Mouse (Mus musculus): ENCODE data around the gene Vax1. TPM values are rescaled to one million over a fixed set of nuclear protein-coding genes. Genes with fewer than 3 reads are reported as not detected.

The Vax1 gene
- polyA plus RNA-seq, 1 experiment = not detected

DNA sequence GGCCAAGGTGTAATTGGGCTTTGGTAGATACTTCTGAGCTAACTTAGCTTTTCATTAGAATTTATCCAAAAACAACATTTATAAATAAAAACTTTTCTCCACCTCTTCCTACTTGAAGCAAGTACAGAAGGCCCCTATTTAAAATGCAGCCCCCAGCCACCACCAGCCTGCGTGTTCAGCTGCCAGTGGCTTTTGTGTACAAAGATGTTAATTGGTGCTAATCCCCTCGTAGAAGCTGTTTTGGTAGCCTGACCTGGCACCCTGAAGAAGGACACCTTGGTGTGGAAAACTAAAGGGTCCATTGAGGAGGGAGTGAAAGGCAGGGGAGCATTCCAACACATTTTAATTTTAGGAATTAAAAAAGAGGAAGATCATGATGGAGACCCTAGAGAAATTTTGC lies 34.9 kb downstream of the Vax1 start:
- Histone ChIP-seq H3K27ac (ENCODE audit: insufficient read depth, low read depth, low read length) (no peak overlapping the region), H3K27me3 (ENCODE audit: control insufficient read depth, insufficient read depth, low read length) (no peaks in the 10 kb centered on the region; the same call in 1 of the 2 replicates), H3K4me1 (ENCODE audit: control insufficient read depth, insufficient read depth, insufficient read length, low read length) (no peaks in the 10 kb centered on the region), H3K36me3 (ENCODE audit: control insufficient read depth, insufficient read depth, low read length) (no peaks in the 10 kb centered on the region), H3K4me3 (ENCODE audit: low read depth, low read length) (no peak overlapping the region)
- TF ChIP-seq CTCF (IDR thresholded peaks at IDR 0.05; ENCODE audit: extremely low read depth, insufficient read length, insufficient replicate concordance, low read depth, low read length) (no peak), POLR2A (IDR thresholded peaks at IDR 0.05; ENCODE audit: low read depth, low read length) (no peak)
- WGBS = 30% methylated on average over 2 of the region's 2 CpGs

DNA sequence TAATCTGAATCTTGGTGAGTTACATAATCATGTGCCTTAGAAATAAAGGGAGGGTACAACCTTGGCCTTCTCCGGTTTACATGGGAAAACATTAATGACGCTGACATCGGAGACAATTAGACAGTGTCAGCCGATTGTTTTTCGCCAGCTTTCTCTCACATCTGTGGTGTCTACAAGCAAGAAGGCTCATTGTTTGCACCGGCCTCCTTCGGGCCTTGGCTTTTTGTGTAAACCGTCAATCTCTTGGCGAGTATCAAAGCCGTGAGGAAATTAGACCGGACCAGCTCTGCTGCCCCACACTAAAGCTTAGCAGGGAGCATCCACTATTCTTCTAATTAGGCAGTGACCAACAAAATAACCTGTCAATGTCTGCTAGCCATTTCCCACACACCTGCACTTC lies 36.7 kb downstream of the Vax1 start:
- Histone ChIP-seq H3K4me3 (ENCODE audit: low read depth, low read length) (no peak overlapping the region), H3K27me3 (ENCODE audit: control insufficient read depth, insufficient read depth, low read length) (no peaks in the 10 kb centered on the region; the same call in 1 of the 2 replicates), H3K36me3 (ENCODE audit: control insufficient read depth, insufficient read depth, low read length) (no peaks in the 10 kb centered on the region), H3K27ac (ENCODE audit: insufficient read depth, low read depth, low read length) (no peak overlapping the region), H3K4me1 (ENCODE audit: control insufficient read depth, insufficient read depth, insufficient read length, low read length) (no peaks in the 10 kb centered on the region)
- 68% methylated on average over 11 of the region's 11 CpGs for WGBS
- TF ChIP-seq CTCF (IDR thresholded peaks at IDR 0.05; ENCODE audit: extremely low read depth, insufficient read length, insufficient replicate concordance, low read depth, low read length) = no peak
- no peak for TF ChIP-seq POLR2A (IDR thresholded peaks at IDR 0.05; ENCODE audit: low read depth, low read length)

DNA sequence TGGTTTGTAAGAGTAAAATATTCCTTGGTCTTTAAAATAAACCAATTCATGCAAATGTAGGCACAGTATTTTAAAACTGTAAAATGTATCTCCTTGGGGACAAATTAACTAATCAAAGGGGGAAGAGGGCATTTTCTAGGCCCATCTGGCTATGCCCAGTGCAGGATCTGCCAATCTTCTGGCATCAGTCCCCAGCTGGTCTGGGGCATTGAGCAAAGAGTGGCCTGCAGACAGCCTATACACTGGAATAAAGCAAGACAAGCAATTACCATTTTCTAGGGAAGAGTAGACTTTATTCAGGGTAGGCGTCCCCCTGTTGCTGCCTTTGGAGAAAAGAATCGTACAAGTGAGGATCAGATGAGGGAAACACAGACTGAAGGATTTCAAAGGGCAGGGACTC lies 40.2 kb downstream of the Vax1 start:
- H3K27me3 ChIP-seq (ENCODE audit: control insufficient read depth, insufficient read depth, low read length) = no peaks in the 10 kb centered on the region
- 90% methylated on average over 2 of the region's 2 CpGs for WGBS
- no peaks in the 10 kb centered on the region for H3K4me1 ChIP-seq (ENCODE audit: control insufficient read depth, insufficient read depth, insufficient read length, low read length)
- TF ChIP-seq CTCF (IDR thresholded peaks at IDR 0.05; ENCODE audit: extremely low read depth, insufficient read length, insufficient replicate concordance, low read depth, low read length) (no peak), POLR2A (IDR thresholded peaks at IDR 0.05; ENCODE audit: low read depth, low read length) (no peak)
- no peak overlapping the region for H3K27ac ChIP-seq (ENCODE audit: insufficient read depth, low read depth, low read length)
- H3K4me3 ChIP-seq (ENCODE audit: low read depth, low read length) = no peak overlapping the region
- no peaks in the 10 kb centered on the region for H3K36me3 ChIP-seq (ENCODE audit: control insufficient read depth, insufficient read depth, low read length)

DNA sequence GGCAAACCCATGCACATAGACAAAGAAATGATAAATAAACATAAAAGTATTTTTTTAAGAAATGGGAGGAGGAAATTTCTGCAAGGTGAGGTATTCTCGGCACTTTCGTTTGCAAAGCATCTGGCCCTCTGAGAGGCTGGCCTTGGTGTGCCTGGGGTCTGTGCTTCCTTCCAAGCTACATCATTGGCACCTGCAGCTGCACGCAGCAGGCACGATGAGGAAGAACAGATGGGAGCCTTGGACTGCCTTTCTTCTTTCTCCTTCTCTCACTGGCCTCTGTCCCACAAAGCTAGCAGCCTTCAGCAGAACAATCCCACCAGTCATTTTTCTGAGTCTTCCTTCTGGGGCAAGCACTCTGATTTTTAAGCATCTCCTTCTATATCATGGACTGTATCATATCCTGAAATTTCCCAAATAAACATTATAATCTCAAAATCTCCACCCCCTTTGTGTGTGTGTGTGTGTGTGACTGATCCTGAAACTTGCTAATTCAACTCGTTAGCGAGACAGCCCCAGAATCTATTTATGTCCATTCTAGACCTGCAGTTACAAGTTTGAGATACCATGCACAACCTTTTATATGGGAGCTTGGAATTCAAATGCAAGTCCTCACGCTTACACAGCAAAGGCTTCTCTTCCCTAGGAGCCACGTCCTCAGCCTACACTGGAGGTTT lies 41.2 kb downstream of the Vax1 start:
- no peaks in the 10 kb centered on the region for H3K4me1 ChIP-seq (ENCODE audit: control insufficient read depth, insufficient read depth, insufficient read length, low read length)
- H3K4me3 ChIP-seq (ENCODE audit: low read depth, low read length) = no peak overlapping the region
- no peaks in the 10 kb centered on the region for H3K27me3 ChIP-seq (ENCODE audit: control insufficient read depth, insufficient read depth, low read length)
- no peak overlapping the region for H3K27ac ChIP-seq (ENCODE audit: insufficient read depth, low read depth, low read length)
- 71% methylated on average over 8 of the region's 8 CpGs for WGBS
- TF ChIP-seq POLR2A (IDR thresholded peaks at IDR 0.05; ENCODE audit: low read depth, low read length) (no peak), CTCF (IDR thresholded peaks at IDR 0.05; ENCODE audit: extremely low read depth, insufficient read length, insufficient replicate concordance, low read depth, low read length) (no peak)
- no peaks in the 10 kb centered on the region for H3K36me3 ChIP-seq (ENCODE audit: control insufficient read depth, insufficient read depth, low read length)

DNA sequence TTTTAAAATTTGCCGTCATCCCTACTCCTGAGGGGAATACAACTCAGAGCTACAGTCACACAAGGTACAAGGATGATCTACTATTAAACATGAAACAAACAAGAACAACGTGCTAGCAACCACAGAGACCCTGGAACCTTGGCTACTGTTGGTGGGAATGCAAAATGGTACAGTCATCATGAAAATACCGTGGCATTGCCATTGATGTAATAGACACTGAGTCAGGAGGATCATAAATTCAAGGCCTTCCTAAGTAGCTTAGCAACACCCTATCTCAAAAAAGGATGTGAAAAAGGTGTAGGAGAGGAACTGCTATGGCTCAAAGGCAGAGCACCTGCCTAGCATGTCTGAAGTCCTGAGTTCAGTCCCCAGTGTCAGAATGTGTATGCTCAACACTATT lies 42.4 kb downstream of the Vax1 start:
- Histone ChIP-seq H3K27me3 (ENCODE audit: control insufficient read depth, insufficient read depth, low read length) (no peaks in the 10 kb centered on the region), H3K4me3 (ENCODE audit: low read depth, low read length) (no peak overlapping the region), H3K4me1 (ENCODE audit: control insufficient read depth, insufficient read depth, insufficient read length, low read length) (no peaks in the 10 kb centered on the region), H3K36me3 (ENCODE audit: control insufficient read depth, insufficient read depth, low read length) (no peaks in the 10 kb centered on the region), H3K27ac (ENCODE audit: insufficient read depth, low read depth, low read length) (no peak overlapping the region)
- no peak for TF ChIP-seq CTCF (IDR thresholded peaks at IDR 0.05; ENCODE audit: extremely low read depth, insufficient read length, insufficient replicate concordance, low read depth, low read length)
- no peak for TF ChIP-seq POLR2A (IDR thresholded peaks at IDR 0.05; ENCODE audit: low read depth, low read length)
- 74% methylated on average over 3 of the region's 3 CpGs for WGBS

Other genes with a start within 250 kb of the Vax1 start
- gene Eno4, start 226.6 kb downstream of the Vax1 start, polyA plus RNA-seq (2012; rRNA removed) = not detected in 2 replicates
- gene Hspa12a, start 226.4 kb downstream of the Vax1 start, polyA plus RNA-seq (2012; rRNA removed) = 2.6 and 16.7 TPM in 2 replicates
- 0.63 and 1.2 TPM in 2 replicates for gene Shtn1, start 94.0 kb downstream of the Vax1 start, polyA plus RNA-seq (2012; rRNA removed)
- not detected in 2 replicates for gene Kcnk18, start 49.2 kb upstream of the Vax1 start, polyA plus RNA-seq (2012; rRNA removed)
- gene Slc18a2, start 90.8 kb upstream of the Vax1 start, polyA plus RNA-seq (2012; rRNA removed) = 0.30 and 0.38 TPM in 2 replicates
- gene Rps12-ps3, start 152.2 kb upstream of the Vax1 start, polyA plus RNA-seq (2012; rRNA removed) = 2,610 and 3,365 TPM in 2 replicates
- 7.5 and 11.8 TPM in 2 replicates for gene Pdzd8, start 175.7 kb upstream of the Vax1 start, polyA plus RNA-seq (2012; rRNA removed)